Comparison of ENCODE assay signal across 12 mouse cellular contexts in genomic region chr10:80857848-80858247, GRCm38 (mm10). TPM values are rescaled to one million over a fixed set of nuclear protein-coding genes. Genes with fewer than 3 reads are reported as not detected.
DNase-seq lines count a peak whose midpoint lies in the region; ATAC-seq and TF ChIP-seq lines count a peak whose summit lies in the region.
"Had no signal": no experiment of that assay in that cellular context is flagged by ENCODE, and none has a peak within 500 bp of the region (broad histone marks: within the 10 kb centered on the region; RNA-seq: fewer than 3 reads in every experiment).

No protein-coding gene starts in this region.

- no peak for DNase-seq in lung, adult 2 months
- DNase-seq in left cerebral cortex, adult 18-20 months (ENCODE audit: low spot score in 2 of 2): no peak
- DNase-seq in left cerebral cortex, postnatal 4 days: no peak
- DNase-seq: cerebellum, adult 9-10 months; right cerebral cortex, postnatal 4 days had no signal

- H3K9ac ChIP-seq in lung, embryonic 15.5 days: no peak overlapping the region; the same call in 1 of the 2 replicates
- H3K9ac ChIP-seq in intestine, postnatal 0 days (ENCODE audit: low read depth, low read length): 0 out of 2 replicates have a peak overlapping the region, but pooled peaks have one; percentile 22
- H3K9ac ChIP-seq in neural tube, embryonic 14.5 days (replicated peaks; ENCODE audit: low read depth, low read length): no peak overlapping the region
- H3K9ac ChIP-seq: limb, embryonic 15.5 days had no signal

- H3K4me3 ChIP-seq in lung, embryonic 15.5 days: no peak overlapping the region
- H3K4me3 ChIP-seq in lung, adult 2 months (replicated peaks; ENCODE audit: extremely low read depth, low read depth, low read length): no peak overlapping the region
- H3K4me3 ChIP-seq in erythroblast, embryonic 14.5 days (replicated peaks): peak overlapping the region; percentile 74
- no peak overlapping the region for H3K4me3 ChIP-seq in intestine, postnatal 0 days (ENCODE audit: low read depth, low read length)
- no peak overlapping the region for H3K4me3 ChIP-seq in neural tube, embryonic 14.5 days (ENCODE audit: low read depth, low read length)
- H3K4me3 ChIP-seq: limb, embryonic 15.5 days had no signal

- TF ChIP-seq POLR2A in lung, adult 2 months (IDR thresholded peaks at IDR 0.05; ENCODE audit: borderline replicate concordance, extremely low read depth, low read depth, low read length): no peak

- intact Hi-C loops in left cerebral cortex, postnatal 4 days (cut with DNase I): no loop called here

- peaks cover 43% of the 10 kb centered on the region for H3K4me1 ChIP-seq in lung, embryonic 15.5 days
- H3K4me1 ChIP-seq in lung, adult 2 months (ENCODE audit: control insufficient read depth, insufficient read depth, low read length): peaks cover 5% of the 10 kb centered on the region
- peaks cover 93% of the 10 kb centered on the region for H3K4me1 ChIP-seq in erythroblast, embryonic 14.5 days (ENCODE audit: control insufficient read depth)
- H3K4me1 ChIP-seq in intestine, postnatal 0 days (replicated peaks; ENCODE audit: control insufficient read depth, insufficient read depth, low read length): peaks cover 12% of the 10 kb centered on the region; the same call in 1 of the 2 replicates
- peaks cover 22% of the 10 kb centered on the region for H3K4me1 ChIP-seq in neural tube, embryonic 14.5 days (ENCODE audit: control insufficient read depth, insufficient read depth, low read length)

- WGBS in lung, embryonic 15.5 days: 42% methylated on average over 3 of the region's 3 CpGs
- 69% methylated on average over 3 of the region's 3 CpGs for WGBS in lung, adult 2 months
- 59% methylated on average over 3 of the region's 3 CpGs for WGBS in intestine, postnatal 0 days
- 60% methylated on average over 3 of the region's 3 CpGs for WGBS in neural tube, embryonic 14.5 days

- H3K27me3 ChIP-seq in lung, embryonic 15.5 days: no peaks in the 10 kb centered on the region
- H3K27me3 ChIP-seq in erythroblast, embryonic 14.5 days (ENCODE audit: control insufficient read depth): no peaks in the 10 kb centered on the region
- no peaks in the 10 kb centered on the region for H3K27me3 ChIP-seq in intestine, postnatal 0 days (replicated peaks; ENCODE audit: control insufficient read depth, insufficient read depth, low read length)
- H3K27me3 ChIP-seq in neural tube, embryonic 14.5 days (ENCODE audit: control insufficient read depth, insufficient read depth, low read length): peaks cover 2% of the 10 kb centered on the region; the same call in 1 of the 2 replicates
- H3K27me3 ChIP-seq: limb, embryonic 15.5 days had no signal

- no peak for TF ChIP-seq CTCF in lung, adult 2 months (IDR thresholded peaks at IDR 0.05; ENCODE audit: insufficient read depth, low read length)
- TF ChIP-seq CTCF in intestine, postnatal 0 days (IDR thresholded peaks at IDR 0.05; ENCODE audit: low read depth): no peak

- H3K36me3 ChIP-seq in lung, embryonic 15.5 days: peaks cover 14% of the 10 kb centered on the region
- H3K36me3 ChIP-seq in erythroblast, embryonic 14.5 days (ENCODE audit: control insufficient read depth): peaks cover 79% of the 10 kb centered on the region
- peaks cover 19% of the 10 kb centered on the region for H3K36me3 ChIP-seq in intestine, postnatal 0 days (ENCODE audit: control insufficient read depth, insufficient read depth)
- H3K36me3 ChIP-seq in neural tube, embryonic 14.5 days (ENCODE audit: control insufficient read depth, insufficient read depth, low read length): peaks cover 11% of the 10 kb centered on the region

- no peak overlapping the region for H3K4me2 ChIP-seq in lung, embryonic 15.5 days
- H3K4me2 ChIP-seq in intestine, postnatal 0 days (replicated peaks; ENCODE audit: low read depth): no peak overlapping the region
- H3K4me2 ChIP-seq in neural tube, embryonic 14.5 days (ENCODE audit: low read depth, low read length): no peak overlapping the region
- H3K4me2 ChIP-seq: limb, embryonic 15.5 days had no signal

- ATAC-seq in lung, embryonic 15.5 days (ENCODE audit: borderline replicate concordance, extremely low read depth, low FRiP score, low TSS enrichment): no peak; the same call in 1 of the 2 replicates
- no peak for ATAC-seq in intestine, postnatal 0 days
- ATAC-seq in neural tube, embryonic 14.5 days (ENCODE audit: low read depth): no peak
- no peak for ATAC-seq in frontal cortex, adult (ENCODE audit: low TSS enrichment)

- H3K9me3 ChIP-seq in lung, embryonic 15.5 days: no peaks in the 10 kb centered on the region
- H3K9me3 ChIP-seq in erythroblast, embryonic 14.5 days (ENCODE audit: control insufficient read depth, low read length): no peaks in the 10 kb centered on the region
- H3K9me3 ChIP-seq in intestine, postnatal 0 days (ENCODE audit: control insufficient read depth): no peaks in the 10 kb centered on the region
- no peaks in the 10 kb centered on the region for H3K9me3 ChIP-seq in neural tube, embryonic 14.5 days (ENCODE audit: control insufficient read depth, low read length)
- H3K9me3 ChIP-seq: limb, embryonic 15.5 days had no signal

- H3K27ac ChIP-seq in lung, embryonic 15.5 days: peak overlapping the region; percentile 63
- no peak overlapping the region for H3K27ac ChIP-seq in intestine, postnatal 0 days (ENCODE audit: low read depth, low read length)
- H3K27ac ChIP-seq in neural tube, embryonic 14.5 days (ENCODE audit: low read depth, low read length): peak overlapping the region; percentile 28; the same call in 1 of the 2 replicates
- H3K27ac ChIP-seq: limb, embryonic 15.5 days had no signal

RNA-seq across cellular contexts. Expression of gene Sppl2b, which starts 2.8 kb away (rescaled TPM):
- polyA plus RNA-seq in lung, embryonic 15.5 days (2015; fragmentation: Nextera tagmentation; extraction: Ambion mirVana): 39.1 and 40.8 TPM in 2 replicates
- 91.7 and 93.9 TPM in 2 replicates for polyA plus RNA-seq in lung, adult 2 months (2012; rRNA removed)
- 56.0 and 60.5 TPM in 2 replicates for polyA plus RNA-seq in erythroblast, embryonic 14.5 days (2012)
- 12.9 and 13.4 TPM in 2 replicates for polyA plus RNA-seq in intestine, postnatal 0 days (2015; fragmentation: Nextera tagmentation; extraction: Ambion mirVana)
- 60.3 and 61.5 TPM in 2 replicates for polyA plus RNA-seq in neural tube, embryonic 14.5 days (2014; fragmentation: Nextera tagmentation; extraction: Ambion mirVana)
- total RNA-seq in left cerebral cortex, adult 18-20 months (2021): 10 to 100 TPM; 45.6 to 53.7 TPM
- 10 to 100 TPM; 77.4 to 86.2 TPM for total RNA-seq in left cerebral cortex, postnatal 4 days (2021)

RNA-seq across cellular contexts. Expression of gene Lsm7, which starts 2.8 kb away (rescaled TPM):
- 254 and 281 TPM in 2 replicates for polyA plus RNA-seq in lung, embryonic 15.5 days (2015; fragmentation: Nextera tagmentation; extraction: Ambion mirVana)
- polyA plus RNA-seq in lung, adult 2 months (2012; rRNA removed): 78.5 and 79.1 TPM in 2 replicates
- 17.4 and 20.7 TPM in 2 replicates for polyA plus RNA-seq in erythroblast, embryonic 14.5 days (2012)
- polyA plus RNA-seq in intestine, postnatal 0 days (2015; fragmentation: Nextera tagmentation; extraction: Ambion mirVana): 129 and 130 TPM in 2 replicates
- polyA plus RNA-seq in neural tube, embryonic 14.5 days (2014; fragmentation: Nextera tagmentation; extraction: Ambion mirVana): 220 and 260 TPM in 2 replicates
- total RNA-seq in left cerebral cortex, adult 18-20 months (2021): 10 to 100 TPM; 34.8 to 48.8 TPM
- 10 to 100 TPM; 62.0 to 67.4 TPM for total RNA-seq in left cerebral cortex, postnatal 4 days (2021)

RNA-seq across cellular contexts. Expression of gene Tmprss9, which starts 13.8 kb away (rescaled TPM):
- polyA plus RNA-seq in lung, embryonic 15.5 days (2015; fragmentation: Nextera tagmentation; extraction: Ambion mirVana): not detected in 2 replicates
- 0.06 and 0.07 TPM in 2 replicates for polyA plus RNA-seq in lung, adult 2 months (2012; rRNA removed)
- polyA plus RNA-seq in erythroblast, embryonic 14.5 days (2012): 0.02 and 0.03 TPM in 2 replicates
- polyA plus RNA-seq in intestine, postnatal 0 days (2015; fragmentation: Nextera tagmentation; extraction: Ambion mirVana): not detected in 2 replicates
- polyA plus RNA-seq in neural tube, embryonic 14.5 days (2014; fragmentation: Nextera tagmentation; extraction: Ambion mirVana): 0.12 and 0.13 TPM in 2 replicates
- total RNA-seq in left cerebral cortex, adult 18-20 months (2021): under 1 TPM; 0.12 to 0.26 TPM
- total RNA-seq in left cerebral cortex, postnatal 4 days (2021): under 1 TPM; 0.12 to 0.42 TPM
- polyA plus RNA-seq: limb, embryonic 15.5 days had no signal

RNA-seq across cellular contexts. Expression of gene Lingo3, which starts 14.0 kb away (rescaled TPM):
- 0.05 and 0.31 TPM in 2 replicates for polyA plus RNA-seq in lung, embryonic 15.5 days (2015; fragmentation: Nextera tagmentation; extraction: Ambion mirVana)
- polyA plus RNA-seq in lung, adult 2 months (2012; rRNA removed): 0.10 and 0.31 TPM in 2 replicates
- not detected in 2 replicates for polyA plus RNA-seq in erythroblast, embryonic 14.5 days (2012)
- polyA plus RNA-seq in intestine, postnatal 0 days (2015; fragmentation: Nextera tagmentation; extraction: Ambion mirVana): 0.04 TPM in 1 of 2 replicates, not detected in the other
- polyA plus RNA-seq in neural tube, embryonic 14.5 days (2014; fragmentation: Nextera tagmentation; extraction: Ambion mirVana): 8.1 and 12.0 TPM in 2 replicates
- 10 to 100 TPM; 35.4 to 45.0 TPM for total RNA-seq in left cerebral cortex, adult 18-20 months (2021)
- total RNA-seq in left cerebral cortex, postnatal 4 days (2021): 10 to 100 TPM; 21.4 to 24.6 TPM
- polyA plus RNA-seq: gonadal fat pad, adult 2 months had no signal

RNA-seq across cellular contexts. Expression of gene Oaz1, which starts 31.4 kb away (rescaled TPM):
- polyA plus RNA-seq in lung, embryonic 15.5 days (2015; fragmentation: Nextera tagmentation; extraction: Ambion mirVana): 1,965 and 1,985 TPM in 2 replicates
- 804 and 834 TPM in 2 replicates for polyA plus RNA-seq in lung, adult 2 months (2012; rRNA removed)
- polyA plus RNA-seq in erythroblast, embryonic 14.5 days (2012): 1,446 and 1,486 TPM in 2 replicates
- 1,008 and 1,019 TPM in 2 replicates for polyA plus RNA-seq in intestine, postnatal 0 days (2015; fragmentation: Nextera tagmentation; extraction: Ambion mirVana)
- polyA plus RNA-seq in neural tube, embryonic 14.5 days (2014; fragmentation: Nextera tagmentation; extraction: Ambion mirVana): 1,177 and 1,236 TPM in 2 replicates
- 100 to 1,000 TPM; 517 to 561 TPM for total RNA-seq in left cerebral cortex, adult 18-20 months (2021)
- total RNA-seq in left cerebral cortex, postnatal 4 days (2021): 100 to 1,000 TPM; 393 to 396 TPM
